In genomic region chr16:32395679-32396540, GRCm38 (mm10) we compare ENCODE assay signal across 12 mouse cellular contexts. TPM values are rescaled to one million over a fixed set of nuclear protein-coding genes. Genes with fewer than 3 reads are reported as not detected.
A peak's percentile ranks its signal among the peaks of the same experiment; 100 is the strongest.
DNase-seq lines count a peak whose midpoint lies in the region; ATAC-seq lines count a peak whose summit lies in the region.
"Had no signal": no experiment of that assay in that cellular context is flagged by ENCODE, and none has a peak within 500 bp of the region (broad histone marks: within the 10 kb centered on the region; RNA-seq: fewer than 3 reads in every experiment).

No protein-coding gene starts in this region.

- H3K27ac ChIP-seq in heart, embryonic 10.5 days, result peak overlapping the region; percentile 54; the same call in 1 of the 2 replicates
- peak overlapping the region; percentile 2; the same call in 1 of the 2 replicates for H3K27ac ChIP-seq in neural tube, embryonic 13.5 days (replicated peaks)
- H3K27ac ChIP-seq in intestine, embryonic 15.5 days, result 0 out of 2 replicates have a peak overlapping the region, but pooled peaks have one; percentile 36
- H3K27ac ChIP-seq in forebrain, embryonic 11.5 days (ENCODE audit: low read depth, low read length), result no peak overlapping the region

- WGBS in heart, embryonic 10.5 days, result 67% methylated on average over 6 of the region's 6 CpGs
- 77% methylated on average over 6 of the region's 6 CpGs for WGBS in neural tube, embryonic 13.5 days
- WGBS in intestine, embryonic 15.5 days, result 69% methylated on average over 6 of the region's 6 CpGs
- 75% methylated on average over 6 of the region's 6 CpGs for WGBS in forebrain, embryonic 11.5 days

- no peaks in the 10 kb centered on the region for H3K9me3 ChIP-seq in heart, embryonic 10.5 days
- H3K9me3 ChIP-seq in neural tube, embryonic 13.5 days, result no peaks in the 10 kb centered on the region
- H3K9me3 ChIP-seq in intestine, embryonic 15.5 days, result no peaks in the 10 kb centered on the region
- no peaks in the 10 kb centered on the region for H3K9me3 ChIP-seq in forebrain, embryonic 11.5 days (ENCODE audit: control insufficient read depth, low read length)

- H3K9ac ChIP-seq in neural tube, embryonic 13.5 days, result no peak overlapping the region
- H3K9ac ChIP-seq in intestine, embryonic 15.5 days, result no peak overlapping the region
- no peak overlapping the region for H3K9ac ChIP-seq in forebrain, embryonic 11.5 days (ENCODE audit: low read length)

- H3K27me3 ChIP-seq in heart, embryonic 10.5 days (ENCODE audit: insufficient read depth, poor library complexity, severe bottlenecking), result no peaks in the 10 kb centered on the region
- no peaks in the 10 kb centered on the region for H3K27me3 ChIP-seq in neural tube, embryonic 13.5 days
- no peaks in the 10 kb centered on the region for H3K27me3 ChIP-seq in intestine, embryonic 15.5 days (replicated peaks)
- H3K27me3 ChIP-seq in forebrain, embryonic 11.5 days (ENCODE audit: control insufficient read depth, insufficient read depth, low read length), result no peaks in the 10 kb centered on the region

- no peak overlapping the region for H3K4me2 ChIP-seq in neural tube, embryonic 13.5 days
- H3K4me2 ChIP-seq in intestine, embryonic 15.5 days (replicated peaks), result no peak overlapping the region
- no peak overlapping the region for H3K4me2 ChIP-seq in forebrain, embryonic 11.5 days (ENCODE audit: low read depth, low read length, severe bottlenecking)

- 0 out of 2 replicates have a peak, but pooled peaks cover 3% of the 10 kb centered on the region for H3K4me1 ChIP-seq in heart, embryonic 10.5 days
- H3K4me1 ChIP-seq in neural tube, embryonic 13.5 days (replicated peaks), result no peaks in the 10 kb centered on the region
- H3K4me1 ChIP-seq in intestine, embryonic 15.5 days (replicated peaks), result peaks cover 4% of the 10 kb centered on the region; the same call in 1 of the 2 replicates
- no peaks in the 10 kb centered on the region for H3K4me1 ChIP-seq in forebrain, embryonic 11.5 days (replicated peaks; ENCODE audit: control insufficient read depth, insufficient read depth, low read length)

- ATAC-seq in neural tube, embryonic 13.5 days (ENCODE audit: low read depth), result no peak
- ATAC-seq in intestine, embryonic 15.5 days, result no peak
- no peak for ATAC-seq in forebrain, embryonic 11.5 days (replicated peaks; ENCODE audit: low FRiP score)
- ATAC-seq: activated CD4-positive, CD25-positive, alpha-beta regulatory T cell, adult 4 months had no signal

- peaks cover 17% of the 10 kb centered on the region for H3K36me3 ChIP-seq in heart, embryonic 10.5 days
- H3K36me3 ChIP-seq in neural tube, embryonic 13.5 days, result peaks cover 24% of the 10 kb centered on the region
- peaks cover 3% of the 10 kb centered on the region; the same call in 1 of the 2 replicates for H3K36me3 ChIP-seq in intestine, embryonic 15.5 days
- H3K36me3 ChIP-seq in forebrain, embryonic 11.5 days (ENCODE audit: control insufficient read depth, insufficient read depth, low read length), result no peaks in the 10 kb centered on the region

- H3K4me3 ChIP-seq in heart, embryonic 10.5 days, result no peak overlapping the region
- H3K4me3 ChIP-seq in neural tube, embryonic 13.5 days, result no peak overlapping the region
- H3K4me3 ChIP-seq in intestine, embryonic 15.5 days (replicated peaks), result no peak overlapping the region
- no peak overlapping the region for H3K4me3 ChIP-seq in forebrain, embryonic 11.5 days (ENCODE audit: low read depth, low read length)

- intact Hi-C loops in heart, postnatal 25 days (cut with DNase I), result no loop called here

- no peak for DNase-seq in heart, embryonic 10.5 days (ENCODE audit: low spot score)
- DNase-seq in heart, postnatal 25 days (ENCODE audit: low spot score), result no peak
- no peak for DNase-seq in neural tube, embryonic 10.5 days (ENCODE audit: extremely low spot score, low spot score)
- DNase-seq in gastrocnemius, postnatal 10 days, result no peak
- no peak for DNase-seq in forebrain, embryonic 11.5 days (ENCODE audit: low spot score)
- no peak for DNase-seq in layer of hippocampus, adult 9-10 months (ENCODE audit: low spot score)
- DNase-seq: cerebellum, adult 11 months had no signal

RNA-seq across cellular contexts. Expression of gene Tm4sf19, which starts 4.4 kb away (rescaled TPM):
- polyA plus RNA-seq in heart, embryonic 10.5 days (2016; fragmentation: Nextera tagmentation; extraction: Ambion mirVana), result not detected in 2 replicates
- not detected for total RNA-seq in heart, postnatal 25 days (2021)
- polyA plus RNA-seq in neural tube, embryonic 13.5 days (2015; fragmentation: Nextera tagmentation; extraction: Ambion mirVana), result not detected in 2 replicates
- polyA plus RNA-seq in intestine, embryonic 15.5 days (2015; fragmentation: Nextera tagmentation; extraction: Ambion mirVana), result not detected in 2 replicates
- 1 to 10 TPM in 1 of 2 experiments, not detected in 1; 1.2 TPM for total RNA-seq in gastrocnemius, postnatal 10 days (2021)
- not detected in 2 replicates for polyA plus RNA-seq in forebrain, embryonic 11.5 days (2014; fragmentation: Nextera tagmentation; extraction: Ambion mirVana)
- total RNA-seq: heart, postnatal 10 days; layer of hippocampus, postnatal 10 days had no signal
- polyA plus RNA-seq: activated CD4-positive, CD25-positive, alpha-beta regulatory T cell, adult 4 months had no signal

RNA-seq across cellular contexts. Expression of gene Tctex1d2, which starts 23.6 kb away (rescaled TPM):
- polyA plus RNA-seq in heart, embryonic 10.5 days (2016; fragmentation: Nextera tagmentation; extraction: Ambion mirVana), result 28.9 and 29.5 TPM in 2 replicates
- total RNA-seq in heart, postnatal 25 days (2021), result 1 to 10 TPM; 7.4 to 8.0 TPM
- 33.2 and 40.3 TPM in 2 replicates for polyA plus RNA-seq in neural tube, embryonic 13.5 days (2015; fragmentation: Nextera tagmentation; extraction: Ambion mirVana)
- 36.7 and 38.6 TPM in 2 replicates for polyA plus RNA-seq in intestine, embryonic 15.5 days (2015; fragmentation: Nextera tagmentation; extraction: Ambion mirVana)
- total RNA-seq in gastrocnemius, postnatal 10 days (2021), result 1 to 10 TPM; 4.7 to 5.6 TPM
- polyA plus RNA-seq in forebrain, embryonic 11.5 days (2014; fragmentation: Nextera tagmentation; extraction: Ambion mirVana), result 33.1 and 36.1 TPM in 2 replicates

RNA-seq across cellular contexts. Expression of gene Pcyt1a, which starts 34.8 kb away (rescaled TPM):
- 36.6 and 43.9 TPM in 2 replicates for polyA plus RNA-seq in heart, embryonic 10.5 days (2016; fragmentation: Nextera tagmentation; extraction: Ambion mirVana)
- total RNA-seq in heart, postnatal 25 days (2021), result 100 to 1,000 TPM; 122 to 126 TPM
- polyA plus RNA-seq in neural tube, embryonic 13.5 days (2015; fragmentation: Nextera tagmentation; extraction: Ambion mirVana), result 42.1 and 49.7 TPM in 2 replicates
- 63.5 and 65.5 TPM in 2 replicates for polyA plus RNA-seq in intestine, embryonic 15.5 days (2015; fragmentation: Nextera tagmentation; extraction: Ambion mirVana)
- total RNA-seq in gastrocnemius, postnatal 10 days (2021), result 10 to 100 TPM; 66.5 to 68.7 TPM
- polyA plus RNA-seq in forebrain, embryonic 11.5 days (2014; fragmentation: Nextera tagmentation; extraction: Ambion mirVana), result 41.9 and 45.3 TPM in 2 replicates
